Mouse (Mus musculus): ENCODE measurements around the gene Gbp3.

- no peak for TF ChIP-seq CTCF (IDR thresholded peaks at IDR 0.05; ENCODE audit: insufficient read depth, low read length)
- no peak for TF ChIP-seq POLR2A (IDR thresholded peaks at IDR 0.05; ENCODE audit: borderline replicate concordance, extremely low read depth, low read depth, low read length)
Measured at GRCm38 (mm10) chr3:142570738-142571137, 10.9 kb downstream of the Gbp3 start.

Data from lung, adult 2 months (tissue).